ENCODE assay signal across 13 mouse cellular contexts in the genomic region with DNA sequence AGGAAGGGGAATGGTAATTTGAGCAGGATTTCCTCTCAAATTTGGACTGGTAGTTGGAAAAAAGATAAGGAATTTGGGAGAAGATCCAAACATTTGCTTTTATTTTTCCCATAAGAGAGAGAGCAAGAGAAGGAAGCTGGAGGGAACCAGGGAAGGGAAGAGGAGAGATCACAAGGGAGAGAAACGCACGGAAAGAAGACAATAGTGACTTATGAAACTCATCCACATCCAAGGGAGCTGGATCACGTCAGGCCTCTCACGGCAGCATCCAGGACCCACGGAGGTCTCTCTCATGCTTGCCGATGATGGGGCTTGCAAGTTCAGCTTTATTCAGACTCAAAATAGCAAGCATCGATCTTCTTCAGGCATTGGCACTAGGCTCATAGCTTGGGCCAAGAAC.
"Had no signal": no experiment of that assay in that cellular context is flagged by ENCODE, and none has a peak within 500 bp of the region (broad histone marks: within the 10 kb centered on the region; RNA-seq: fewer than 3 reads in every experiment).

No protein-coding gene starts in this region.

- H3K4me2 ChIP-seq: kidney, embryonic 15.5 days; liver, embryonic 13.5 days; midbrain, embryonic 11.5 days; stomach, embryonic 15.5 days had no signal

- H3K27ac ChIP-seq: kidney, embryonic 15.5 days; left cerebral cortex, adult 2 months; liver, embryonic 13.5 days; stomach, embryonic 15.5 days had no signal

- H3K9ac ChIP-seq: kidney, embryonic 15.5 days; liver, embryonic 13.5 days; stomach, embryonic 15.5 days had no signal

- DNase-seq: kidney, postnatal 10 days; kidney, postnatal 36 days; layer of hippocampus, postnatal 36 days; liver, embryonic 13.5 days; lung, adult 2 months; lung, postnatal 14 days; lung, postnatal 4 days; midbrain, embryonic 14.5 days; thymus, postnatal 25 days had no signal

- H3K4me3 ChIP-seq: kidney, embryonic 15.5 days; left cerebral cortex, adult 2 months; liver, embryonic 13.5 days; stomach, embryonic 15.5 days had no signal

- H3K36me3 ChIP-seq: kidney, embryonic 15.5 days; liver, embryonic 13.5 days; stomach, embryonic 15.5 days had no signal

- H3K27me3 ChIP-seq: kidney, embryonic 15.5 days; liver, embryonic 13.5 days; stomach, embryonic 15.5 days had no signal

- H3K4me1 ChIP-seq: kidney, embryonic 15.5 days; liver, embryonic 13.5 days; stomach, embryonic 15.5 days had no signal

- H3K9me3 ChIP-seq: kidney, embryonic 15.5 days; liver, embryonic 13.5 days; stomach, embryonic 15.5 days had no signal
